In the genomic region with DNA sequence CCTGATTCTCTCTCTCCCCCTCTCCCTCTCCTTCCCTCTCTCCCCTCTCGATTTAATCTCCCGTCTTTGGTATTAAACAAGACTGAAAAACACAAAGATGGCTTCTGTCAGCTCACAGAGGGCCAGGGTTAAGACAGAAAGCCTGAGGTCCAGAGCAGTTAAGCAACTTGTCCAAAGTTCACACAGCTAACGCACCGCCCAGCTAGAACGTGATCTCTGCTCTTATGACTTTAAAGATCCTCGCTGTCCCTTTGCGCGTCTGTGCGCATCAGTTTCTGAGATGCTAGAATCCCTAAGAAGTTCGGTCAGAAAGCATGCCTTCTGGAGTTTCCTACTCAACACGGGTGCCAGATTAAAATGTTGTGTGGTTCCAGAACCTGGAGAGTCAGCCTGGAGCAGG, we compare ENCODE assay signal across 12 mouse cellular contexts. TPM values are rescaled to one million over a fixed set of nuclear protein-coding genes. Genes with fewer than 3 reads are reported as not detected.
"Had no signal": no experiment of that assay in that cellular context is flagged by ENCODE, and none has a peak within 500 bp of the region (broad histone marks: within the 10 kb centered on the region; RNA-seq: fewer than 3 reads in every experiment).

No protein-coding gene starts in this region.

- H3K9ac ChIP-seq: limb, embryonic 15.5 days; neural tube, embryonic 15.5 days had no signal

- H3K4me2 ChIP-seq: limb, embryonic 15.5 days; neural tube, embryonic 15.5 days had no signal

- H3K27me3 ChIP-seq: limb, embryonic 15.5 days; neural tube, embryonic 15.5 days had no signal

- H3K36me3 ChIP-seq: limb, embryonic 15.5 days had no signal

- H3K4me3 ChIP-seq: limb, embryonic 15.5 days; myocyte; neural tube, embryonic 15.5 days had no signal

- H3K4me1 ChIP-seq: limb, embryonic 15.5 days; neural tube, embryonic 15.5 days had no signal

- ATAC-seq: inflammation-experienced regulatory T-cells, adult 6 months; intestine, postnatal 0 days had no signal

- DNase-seq: layer of hippocampus, adult 9-11 months; lung, adult 18-20 months; midbrain, embryonic 14.5 days; right cerebral cortex, adult 18-20 months; thymus, postnatal 4 days had no signal

- H3K9me3 ChIP-seq: limb, embryonic 15.5 days; neural tube, embryonic 15.5 days had no signal

- H3K27ac ChIP-seq: limb, embryonic 15.5 days; neural tube, embryonic 15.5 days; stomach, postnatal 0 days had no signal

RNA-seq across cellular contexts. Expression of a gene that starts 23.3 kb away (rescaled TPM):
- total RNA-seq: megakaryocyte-erythroid progenitor cell, adult 5-6 weeks had no signal
- polyA plus RNA-seq: inflammation-experienced regulatory T-cells, adult 6 months; myocyte had no signal
